In genomic region chr10:53456027-53456713, GRCm38 (mm10) we compare ENCODE assay signal across 17 mouse cellular contexts.
DNase-seq lines count a peak whose midpoint lies in the region; ATAC-seq and TF ChIP-seq lines count a peak whose summit lies in the region.
"Had no signal": no experiment of that assay in that cellular context is flagged by ENCODE, and none has a peak within 500 bp of the region (broad histone marks: within the 10 kb centered on the region; RNA-seq: fewer than 3 reads in every experiment).

No protein-coding gene starts in this region.

- intact Hi-C loops in heart, adult 2 months (cut with DNase I) = no loop called here
- intact Hi-C loops in heart, postnatal 10 days (cut with DNase I) = no loop called here

- H3K9me3 ChIP-seq in liver, embryonic 16.5 days (replicated peaks; ENCODE audit: control insufficient read depth, low read length) = no peaks in the 10 kb centered on the region
- H3K9me3 ChIP-seq in lung, embryonic 16.5 days (ENCODE audit: control insufficient read depth, low read length) = no peaks in the 10 kb centered on the region
- H3K9me3 ChIP-seq: forebrain, embryonic 13.5 days; hindbrain, embryonic 13.5 days; intestine, embryonic 15.5 days had no signal

- peak; percentile 53; the same call in 1 of the 2 replicates for TF ChIP-seq EP300 in heart, adult 2 months (IDR thresholded peaks at IDR 0.05; ENCODE audit: insufficient read depth, low read depth, low read length)

- ATAC-seq in liver, embryonic 16.5 days (ENCODE audit: low read depth) = peak; percentile 56
- ATAC-seq in lung, embryonic 16.5 days (ENCODE audit: low read depth) = peak; percentile 64
- ATAC-seq: forebrain, embryonic 13.5 days; forebrain, postnatal 0 days; hindbrain, postnatal 0 days; intestine, embryonic 15.5 days had no signal

- no peaks in the 10 kb centered on the region for H3K27me3 ChIP-seq in heart, adult 2 months (ENCODE audit: control insufficient read depth, insufficient read depth, low read length)
- H3K27me3 ChIP-seq in liver, embryonic 16.5 days (ENCODE audit: control insufficient read depth, insufficient read depth, low read depth, low read length) = no peaks in the 10 kb centered on the region
- H3K27me3 ChIP-seq in lung, embryonic 16.5 days (ENCODE audit: control insufficient read depth, insufficient read depth, low read depth, low read length) = no peaks in the 10 kb centered on the region
- H3K27me3 ChIP-seq: forebrain, embryonic 13.5 days; hindbrain, embryonic 13.5 days; intestine, embryonic 15.5 days had no signal

- TF ChIP-seq POLR2A in heart, adult 2 months (IDR thresholded peaks at IDR 0.05; ENCODE audit: insufficient read depth, low read depth, low read length) = no peak
- TF ChIP-seq POLR2A in lung, adult 2 months (IDR thresholded peaks at IDR 0.05; ENCODE audit: borderline replicate concordance, extremely low read depth, low read depth, low read length) = no peak

- peak overlapping the region; percentile 8; the same call in 1 of the 2 replicates for H3K27ac ChIP-seq in heart, adult 2 months
- no peak overlapping the region for H3K27ac ChIP-seq in liver, embryonic 16.5 days (ENCODE audit: low read length)
- no peak overlapping the region for H3K27ac ChIP-seq in lung, embryonic 16.5 days (ENCODE audit: low read length)
- H3K27ac ChIP-seq: embryonic facial prominence, embryonic 10.5 days; forebrain, embryonic 13.5 days; hindbrain, embryonic 13.5 days; hindbrain, postnatal 0 days; intestine, embryonic 15.5 days had no signal

- peak; percentile 66 to 69 for DNase-seq in heart, adult 2 months
- DNase-seq in heart, postnatal 10 days = no peak
- DNase-seq in liver = no peak
- no peak for DNase-seq in lung, adult 2 months
- DNase-seq: adrenal gland, adult 8-10 months; adrenal gland, postnatal 36 days; cerebellum, adult 2 months; cerebellum, postnatal 10 days; forebrain, postnatal 0 days; gastrocnemius, postnatal 36 days had no signal

- WGBS in heart, adult 2 months = 50% methylated on average over 4 of the region's 4 CpGs
- WGBS in liver, embryonic 16.5 days (ENCODE audit: insufficient replicate concordance) = 35% methylated on average over 4 of the region's 4 CpGs
- WGBS in lung, embryonic 16.5 days = 28% methylated on average over 4 of the region's 4 CpGs
- WGBS in lung, adult 2 months = 62% methylated on average over 4 of the region's 4 CpGs

- TF ChIP-seq CTCF in heart, adult 2 months (IDR thresholded peaks at IDR 0.05) = no peak
- TF ChIP-seq CTCF in lung, adult 2 months (IDR thresholded peaks at IDR 0.05; ENCODE audit: insufficient read depth, low read length) = no peak

- H3K4me2 ChIP-seq in liver, embryonic 16.5 days (ENCODE audit: low read depth, low read length) = no peak overlapping the region
- H3K4me2 ChIP-seq in lung, embryonic 16.5 days (ENCODE audit: low read depth, low read length) = no peak overlapping the region
- H3K4me2 ChIP-seq: forebrain, embryonic 13.5 days; hindbrain, embryonic 13.5 days; intestine, embryonic 15.5 days had no signal

- H3K79me2 ChIP-seq in heart, adult 2 months (replicated peaks; ENCODE audit: control insufficient read depth, insufficient read depth, low read length) = no peaks in the 10 kb centered on the region

- no peak overlapping the region for H3K4me3 ChIP-seq in heart, adult 2 months
- H3K4me3 ChIP-seq in liver, embryonic 16.5 days (ENCODE audit: low read depth, low read length) = no peak overlapping the region
- no peak overlapping the region for H3K4me3 ChIP-seq in lung, embryonic 16.5 days (ENCODE audit: low read length)
- no peak overlapping the region for H3K4me3 ChIP-seq in lung, adult 2 months (replicated peaks; ENCODE audit: extremely low read depth, low read depth, low read length)
- H3K4me3 ChIP-seq: embryonic facial prominence, embryonic 10.5 days; forebrain, embryonic 13.5 days; hindbrain, embryonic 13.5 days; intestine, embryonic 15.5 days had no signal

- H3K36me3 ChIP-seq in heart, adult 2 months (ENCODE audit: control insufficient read depth, insufficient read depth, low read length) = peaks cover 4% of the 10 kb centered on the region
- no peaks in the 10 kb centered on the region for H3K36me3 ChIP-seq in liver, embryonic 16.5 days (ENCODE audit: control insufficient read depth, insufficient read depth)
- no peaks in the 10 kb centered on the region for H3K36me3 ChIP-seq in lung, embryonic 16.5 days (ENCODE audit: control insufficient read depth, insufficient read depth, low read length)
- H3K36me3 ChIP-seq: embryonic facial prominence, embryonic 10.5 days; hindbrain, embryonic 13.5 days; intestine, embryonic 15.5 days had no signal

- peaks cover 3% of the 10 kb centered on the region for H3K4me1 ChIP-seq in heart, adult 2 months (ENCODE audit: control insufficient read depth, insufficient read depth, low read length)
- H3K4me1 ChIP-seq in liver, embryonic 16.5 days (ENCODE audit: control insufficient read depth, low read depth, low read length) = peaks cover under 1% of the 10 kb centered on the region
- no peaks in the 10 kb centered on the region for H3K4me1 ChIP-seq in lung, embryonic 16.5 days (replicated peaks; ENCODE audit: control insufficient read depth, insufficient read depth, low read length)
- H3K4me1 ChIP-seq in lung, adult 2 months (ENCODE audit: control insufficient read depth, insufficient read depth, low read length) = no peaks in the 10 kb centered on the region; the same call in none of the 2 replicates
- H3K4me1 ChIP-seq: embryonic facial prominence, embryonic 10.5 days; forebrain, embryonic 13.5 days; hindbrain, embryonic 13.5 days; intestine, embryonic 15.5 days had no signal

- H3K9ac ChIP-seq in heart, adult 2 months (ENCODE audit: low read depth, low read length) = no peak overlapping the region
- no peak overlapping the region for H3K9ac ChIP-seq in liver, embryonic 16.5 days (ENCODE audit: low read depth, low read length)
- no peak overlapping the region for H3K9ac ChIP-seq in lung, embryonic 16.5 days (ENCODE audit: low read length)
- H3K9ac ChIP-seq: forebrain, embryonic 13.5 days; forebrain, postnatal 0 days; hindbrain, embryonic 13.5 days; intestine, embryonic 15.5 days had no signal

Comparison
In these comparisons a context has a peak if more than half of its experiments do, and no peak if none do; other contexts are left out.
1. DNase-seq: peak in heart, adult 2 months (2 of 2); none in heart, postnatal 10 days (0 of 2), liver (single experiment) and lung, adult 2 months (single experiment).